Mouse (Mus musculus): ENCODE data around the gene Cx3cr1. TPM values are rescaled to one million over a fixed set of nuclear protein-coding genes. Genes with fewer than 3 reads are reported as not detected.

Gene Cx3cr1
- polyA plus RNA-seq, 1 experiment from 2014 or later: 4.7 TPM

DNA sequence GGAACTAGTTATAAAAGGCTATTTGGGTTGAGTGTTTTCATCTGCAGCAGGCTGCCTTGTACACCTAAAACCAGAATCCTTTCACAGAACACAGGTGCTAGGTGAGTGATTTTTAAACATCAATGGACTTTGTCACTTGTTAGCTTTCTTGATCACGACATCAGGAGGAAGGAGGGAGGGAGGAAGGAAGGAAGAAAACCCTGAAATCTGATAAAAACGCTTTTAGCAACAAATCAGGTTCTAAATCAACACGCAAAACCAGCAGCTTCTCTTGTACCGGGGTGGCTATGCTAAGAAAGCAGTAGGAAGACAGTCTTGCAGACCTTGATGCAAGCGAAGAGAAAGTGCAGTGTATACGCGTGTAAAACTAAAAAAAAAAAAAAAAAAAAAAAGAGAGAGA is 10.2 kb upstream of the Cx3cr1 start:
- Histone ChIP-seq H3K27ac (no peak overlapping the region), H3K9me3 (no peaks in the 10 kb centered on the region), H3K4me1 (peaks cover 7% of the 10 kb centered on the region; the same call in 1 of the 2 replicates), H3K36me3 (replicated peaks) (no peaks in the 10 kb centered on the region), H3K4me3 (no peak overlapping the region), H3K27me3 (ENCODE audit: poor library complexity, severe bottlenecking) (no peaks in the 10 kb centered on the region)
- 84% methylated on average over 7 of the region's 7 CpGs for WGBS
- DNase-seq (ENCODE audit: extremely low spot score, low spot score): no peak

DNA sequence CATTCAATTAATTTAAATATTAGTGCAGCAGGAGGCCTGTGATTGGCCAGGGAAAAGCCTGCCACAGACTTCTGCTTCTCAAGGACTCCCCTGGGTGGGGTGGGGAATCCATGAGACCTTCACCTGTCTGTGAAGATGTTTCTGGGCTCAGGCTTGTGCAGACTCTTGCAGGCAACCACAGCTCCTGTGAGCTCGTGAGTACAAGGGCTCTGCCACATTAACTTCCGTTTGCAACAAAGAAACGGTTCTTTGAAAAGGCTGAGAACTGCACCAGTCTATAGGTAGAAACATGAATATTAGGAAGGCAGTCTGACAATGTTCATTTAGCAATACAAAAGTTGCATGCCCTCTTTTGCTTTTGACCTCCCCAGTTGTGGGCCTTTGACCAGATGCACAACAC is 8.6 kb upstream of the Cx3cr1 start:
- Histone ChIP-seq H3K4me1 (peaks cover 7% of the 10 kb centered on the region; the same call in 1 of the 2 replicates), H3K27me3 (ENCODE audit: poor library complexity, severe bottlenecking) (no peaks in the 10 kb centered on the region), H3K27ac (no peak overlapping the region), H3K36me3 (replicated peaks) (no peaks in the 10 kb centered on the region), H3K4me3 (no peak overlapping the region), H3K9me3 (no peaks in the 10 kb centered on the region)
- WGBS: 85% methylated on average over 3 of the region's 3 CpGs
- DNase-seq (ENCODE audit: extremely low spot score, low spot score): no peak

- H3K9me3 ChIP-seq: no peaks in the 10 kb centered on the region
- H3K4me1 ChIP-seq: 0 out of 2 replicates have a peak, but pooled peaks cover 3% of the 10 kb centered on the region
- no peak overlapping the region for H3K27ac ChIP-seq
- no peaks in the 10 kb centered on the region for H3K36me3 ChIP-seq (replicated peaks)
- no peaks in the 10 kb centered on the region for H3K27me3 ChIP-seq (ENCODE audit: poor library complexity, severe bottlenecking)
- H3K4me3 ChIP-seq: no peak overlapping the region
- 91% methylated on average over 7 of the region's 7 CpGs for WGBS
- no peak for DNase-seq (ENCODE audit: extremely low spot score, low spot score)
These were observed 4.8 kb upstream of the Cx3cr1 start for GRCm38 (mm10) chr9:120074516-120074915.

DNA sequence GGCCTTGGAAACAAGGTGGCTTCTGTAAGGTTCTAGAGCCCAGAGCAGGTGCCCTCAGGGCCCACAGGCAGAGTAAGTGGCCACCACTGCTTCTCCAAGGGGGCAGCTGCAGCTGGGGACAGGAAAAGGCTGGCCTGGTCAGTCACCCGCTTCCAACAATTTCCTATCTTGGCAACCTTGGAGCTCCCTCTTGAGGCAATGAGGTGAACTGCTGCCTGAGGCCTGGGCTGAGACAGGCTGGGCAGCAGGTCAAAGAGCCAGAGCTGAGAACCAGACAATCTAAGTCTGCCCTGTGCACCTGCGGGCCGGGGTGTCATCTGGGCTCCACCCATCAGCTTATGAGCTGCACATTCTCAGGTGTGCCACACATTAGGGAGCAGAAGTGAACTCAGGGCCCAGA is 3.5 kb upstream of the Cx3cr1 start:
- DNase-seq (ENCODE audit: extremely low spot score, low spot score): peak; percentile 79
- WGBS: 35% methylated on average over 3 of the region's 3 CpGs
- Histone ChIP-seq H3K4me1 (0 out of 2 replicates have a peak, but pooled peaks cover 3% of the 10 kb centered on the region), H3K4me3 (no peak overlapping the region), H3K9me3 (no peaks in the 10 kb centered on the region), H3K27ac (no peak overlapping the region), H3K27me3 (ENCODE audit: poor library complexity, severe bottlenecking) (no peaks in the 10 kb centered on the region), H3K36me3 (replicated peaks) (no peaks in the 10 kb centered on the region)

- 87% methylated on average over 2 of the region's 2 CpGs for WGBS
- Histone ChIP-seq H3K27me3 (ENCODE audit: poor library complexity, severe bottlenecking) (no peaks in the 10 kb centered on the region), H3K27ac (no peak overlapping the region), H3K9me3 (no peaks in the 10 kb centered on the region), H3K36me3 (replicated peaks) (no peaks in the 10 kb centered on the region), H3K4me1 (0 out of 2 replicates have a peak, but pooled peaks cover 3% of the 10 kb centered on the region), H3K4me3 (no peak overlapping the region)
- no peak for DNase-seq (ENCODE audit: extremely low spot score, low spot score)
These were observed 1.6 kb upstream of the Cx3cr1 start for GRCm38 (mm10) chr9:120071251-120071650.

GRCm38 (mm10) chr9:120068047-120068446 is 1.6 kb downstream of the Cx3cr1 start:
- 71% methylated on average over 10 of the region's 10 CpGs for WGBS
- no peak overlapping the region for H3K4me3 ChIP-seq
- DNase-seq (ENCODE audit: extremely low spot score, low spot score): no peak
- no peaks in the 10 kb centered on the region for H3K27me3 ChIP-seq (ENCODE audit: poor library complexity, severe bottlenecking)
- H3K27ac ChIP-seq: no peak overlapping the region
- H3K36me3 ChIP-seq (replicated peaks): no peaks in the 10 kb centered on the region
- peaks cover 8% of the 10 kb centered on the region; the same call in 1 of the 2 replicates for H3K4me1 ChIP-seq
- no peaks in the 10 kb centered on the region for H3K9me3 ChIP-seq

- WGBS: 93% methylated on average over 2 of the region's 2 CpGs
- Histone ChIP-seq H3K9me3 (no peaks in the 10 kb centered on the region), H3K27ac (no peak overlapping the region), H3K4me1 (peaks cover 6% of the 10 kb centered on the region; the same call in 1 of the 2 replicates), H3K36me3 (replicated peaks) (no peaks in the 10 kb centered on the region), H3K27me3 (ENCODE audit: poor library complexity, severe bottlenecking) (no peaks in the 10 kb centered on the region), H3K4me3 (no peak overlapping the region)
- no peak for DNase-seq (ENCODE audit: extremely low spot score, low spot score)
These were observed 2.1 kb downstream of the Cx3cr1 start for GRCm38 (mm10) chr9:120067609-120068008.

- H3K4me3 ChIP-seq: no peak overlapping the region
- no peaks in the 10 kb centered on the region for H3K36me3 ChIP-seq (replicated peaks)
- 75% methylated on average over 4 of the region's 4 CpGs for whole genome bisulfite sequencing
- no peaks in the 10 kb centered on the region for H3K9me3 ChIP-seq
- H3K27me3 ChIP-seq (ENCODE audit: poor library complexity, severe bottlenecking): no peaks in the 10 kb centered on the region
- DNase-seq (ENCODE audit: extremely low spot score, low spot score): no peak
- H3K4me1 ChIP-seq: peaks cover 6% of the 10 kb centered on the region; the same call in 1 of the 2 replicates
- no peak overlapping the region for H3K27ac ChIP-seq
These were observed 5.4 kb downstream of the Cx3cr1 start for GRCm38 (mm10) chr9:120064317-120064716.

DNA sequence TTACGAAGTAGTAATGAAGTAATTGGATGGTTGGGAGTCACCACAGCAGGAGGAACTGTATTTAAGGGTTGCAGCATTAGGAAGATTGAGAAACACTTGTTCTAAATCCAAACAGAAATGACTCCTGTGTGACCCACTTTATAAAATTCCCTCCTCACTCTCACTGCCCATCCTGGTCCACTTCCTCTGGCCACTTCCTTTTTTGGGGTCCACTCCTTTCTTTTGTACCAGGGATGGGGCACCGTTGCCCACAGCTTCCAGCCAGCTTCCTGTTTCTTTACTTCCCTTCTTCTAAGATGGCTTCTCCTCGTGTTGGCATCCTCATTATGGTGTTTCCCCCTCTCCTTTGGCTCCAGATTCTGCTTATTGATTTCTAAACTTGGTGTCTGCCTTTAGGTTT is 10.9 kb downstream of the Cx3cr1 start:
- Histone ChIP-seq H3K4me3 (no peak overlapping the region), H3K9me3 (no peaks in the 10 kb centered on the region), H3K36me3 (replicated peaks) (no peaks in the 10 kb centered on the region), H3K4me1 (peaks cover 8% of the 10 kb centered on the region), H3K27me3 (ENCODE audit: poor library complexity, severe bottlenecking) (no peaks in the 10 kb centered on the region), H3K27ac (no peak overlapping the region)
- WGBS: 81% methylated on average over 3 of the region's 3 CpGs
- no peak for DNase-seq (ENCODE audit: extremely low spot score, low spot score)

DNA sequence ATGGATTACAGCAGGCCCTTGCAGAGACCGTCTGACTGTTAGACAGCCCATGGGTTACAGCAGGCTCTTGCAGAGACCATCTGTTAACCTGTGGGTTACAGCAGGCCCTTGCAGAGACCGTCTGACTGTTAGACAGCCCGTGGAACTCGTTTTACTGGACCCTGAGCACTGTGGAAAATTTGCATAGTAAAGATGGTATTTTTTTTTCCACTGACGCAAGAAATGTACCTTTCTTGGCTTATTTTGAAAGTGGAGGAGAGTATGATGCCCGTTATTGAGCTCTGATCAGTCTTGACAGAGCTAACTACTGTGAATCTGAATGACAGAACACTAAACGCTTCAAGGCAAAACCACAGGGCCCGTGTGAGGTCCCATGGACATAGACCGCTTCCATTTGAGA is 13.5 kb downstream of the Cx3cr1 start:
- H3K27me3 ChIP-seq (ENCODE audit: poor library complexity, severe bottlenecking): no peaks in the 10 kb centered on the region
- H3K36me3 ChIP-seq (replicated peaks): no peaks in the 10 kb centered on the region
- no peak overlapping the region for H3K27ac ChIP-seq
- H3K4me3 ChIP-seq: no peak overlapping the region
- peaks cover 8% of the 10 kb centered on the region for H3K4me1 ChIP-seq
- 86% methylated on average over 9 of the region's 9 CpGs for WGBS
- DNase-seq (ENCODE audit: extremely low spot score, low spot score): no peak
- no peaks in the 10 kb centered on the region for H3K9me3 ChIP-seq

- 55% methylated on average over 8 of the region's 8 CpGs for WGBS
- peak overlapping the region; percentile 40; the same call in 1 of the 2 replicates for H3K27ac ChIP-seq
These were observed 15.0 kb downstream of the Cx3cr1 start for GRCm38 (mm10) chr9:120054545-120055277.

DNA sequence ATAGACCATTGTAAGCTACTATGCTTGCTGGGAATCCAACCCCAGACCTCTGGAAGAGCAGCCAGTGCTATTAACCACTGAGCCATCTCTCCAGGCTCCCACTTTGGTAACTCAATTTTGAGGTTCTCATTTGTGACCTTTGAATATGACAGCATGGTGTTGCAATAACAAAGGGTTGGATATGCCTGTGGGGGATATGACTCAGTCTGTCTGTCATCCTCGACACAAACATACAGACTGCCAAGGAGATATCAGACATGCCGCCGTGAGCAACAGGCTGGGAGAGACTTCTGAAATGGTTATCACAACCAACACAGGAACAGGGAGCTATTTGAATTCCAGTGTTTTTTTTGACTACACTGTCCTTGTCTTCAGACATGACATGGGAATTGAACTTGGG is 20.3 kb downstream of the Cx3cr1 start:
- Histone ChIP-seq H3K27ac (no peak overlapping the region), H3K27me3 (ENCODE audit: poor library complexity, severe bottlenecking) (no peaks in the 10 kb centered on the region), H3K9me3 (no peaks in the 10 kb centered on the region), H3K4me1 (no peaks in the 10 kb centered on the region), H3K36me3 (replicated peaks) (no peaks in the 10 kb centered on the region), H3K4me3 (no peak overlapping the region)
- WGBS: 90% methylated on average over 3 of the region's 3 CpGs
- no peak for DNase-seq (ENCODE audit: extremely low spot score, low spot score)

More at GRCm38 (mm10) chr9:120054545-120055277, 15.0 kb downstream of the Cx3cr1 start:
- DNase-seq (ENCODE audit: extremely low spot score, low spot score): no peak
- Histone ChIP-seq H3K4me1 (peaks cover 8% of the 10 kb centered on the region), H3K4me3 (no peak overlapping the region), H3K27me3 (ENCODE audit: poor library complexity, severe bottlenecking) (no peaks in the 10 kb centered on the region), H3K9me3 (no peaks in the 10 kb centered on the region), H3K36me3 (replicated peaks) (no peaks in the 10 kb centered on the region)

DNA sequence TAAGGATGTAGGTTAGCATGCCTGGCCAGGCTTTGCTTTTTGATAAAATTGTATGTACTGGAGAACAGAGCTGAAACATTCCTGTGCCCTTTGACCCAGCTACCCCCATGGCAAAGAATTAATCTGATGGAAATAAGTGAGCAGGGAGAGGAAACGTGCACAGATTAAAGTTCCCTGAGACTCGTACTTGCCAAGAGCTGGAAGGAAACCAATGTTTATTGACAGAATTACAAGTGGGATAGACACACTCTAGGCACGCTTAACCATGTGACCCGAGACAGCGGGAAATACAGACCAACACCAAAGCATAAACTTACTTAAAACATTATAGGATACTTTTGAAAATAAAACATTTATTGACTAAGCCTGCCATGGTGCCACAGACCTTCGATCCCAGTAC is 21.2 kb downstream of the Cx3cr1 start:
- no peaks in the 10 kb centered on the region for H3K27me3 ChIP-seq (ENCODE audit: poor library complexity, severe bottlenecking)
- no peaks in the 10 kb centered on the region for H3K4me1 ChIP-seq
- no peak for DNase-seq (ENCODE audit: extremely low spot score, low spot score)
- no peaks in the 10 kb centered on the region for H3K9me3 ChIP-seq
- H3K27ac ChIP-seq: no peak overlapping the region
- no peak overlapping the region for H3K4me3 ChIP-seq
- no peaks in the 10 kb centered on the region for H3K36me3 ChIP-seq (replicated peaks)
- 81% methylated on average over 6 of the region's 6 CpGs for WGBS
